Mouse (Mus musculus) midbrain, embryonic 11.5 days (tissue): ENCODE data around the gene Dpf2. TPM values are rescaled to one million over a fixed set of nuclear protein-coding genes. Genes with fewer than 3 reads are reported as not detected.

ENCODE experiments used
- ATAC-seq: fragments of 200-750 bp; cut with Nextera tagmentation; 2 replicates; pipeline ENCODE4 v1.8.0; 2017; ENCODE audit warnings: moderate TSS enrichment, moderate library complexity; ENCODE audit not compliant: low FRiP score
- DNase-seq: peaks from one replicate; pipeline ENCODE4 v3.0.0; 2015; ENCODE audit warnings: low spot score; ENCODE audit errors: missing footprints
- H3K27ac ChIP-seq: fragments of 300-500 bp; sonication (generic); 2 replicates; pipeline ENCODE4 v1.5.1; 2014; ENCODE audit warnings: low read depth, low read length
- H3K27me3 ChIP-seq: fragments of 300-500 bp; sonication (generic); 2 replicates; pipeline ENCODE4 v1.6.1; 2014; ENCODE audit warnings: mild to moderate bottlenecking, low read length, moderate library complexity, mixed read lengths; ENCODE audit not compliant: control insufficient read depth, insufficient read depth
- H3K36me3 ChIP-seq: fragments of 300-500 bp; sonication (generic); 2 replicates; pipeline ENCODE4 v1.6.1; 2014; ENCODE audit warnings: mild to moderate bottlenecking, low read length, moderate library complexity, mixed read lengths; ENCODE audit not compliant: control insufficient read depth, insufficient read depth
- H3K4me1 ChIP-seq: fragments of 300-500 bp; sonication (generic); 2 replicates; pipeline ENCODE4 v1.6.1; 2014; ENCODE audit warnings: low read length; ENCODE audit not compliant: control insufficient read depth, insufficient read depth
- H3K4me2 ChIP-seq: fragments of 300-500 bp; sonication (generic); 2 replicates; pipeline ENCODE4 v1.6.1; 2014; ENCODE audit warnings: mild to moderate bottlenecking, moderate library complexity
- H3K4me3 ChIP-seq: fragments of 300-500 bp; sonication (generic); 2 replicates; pipeline ENCODE4 v1.5.1; 2014; ENCODE audit warnings: low read depth, low read length
- H3K9ac ChIP-seq: fragments of 300-500 bp; sonication (generic); 2 replicates; pipeline ENCODE4 v1.6.1; 2014; ENCODE audit warnings: low read length
- H3K9me3 ChIP-seq: fragments of 300-500 bp; sonication (generic); 2 replicates; pipeline ENCODE4 v1.6.1; 2016; ENCODE audit warnings: low read length; ENCODE audit not compliant: control insufficient read depth
- WGBS: fragments of 180-500 bp; shearing (Covaris S2); extraction: QIAGEN DNeasy Blood & Tissue Kit; methylation state at CpG from one replicate; pipeline ENCODE4 v1.1.7; 2014; 5-methylcytosine and 5-hydroxymethylcytosine counted together
- polyA plus RNA-seq: library from polyadenylated mRNA; unstranded; fragments of >200 nt; fragmentation: Nextera tagmentation; extraction: Ambion mirVana; gene quantifications from 2 replicates; pipeline ENCODE4 v1.2.1, GENCODE M21; 2014

Dpf2 gene
- polyA plus RNA-seq, 1 experiment from 2014 or later = 203 TPM

DNA sequence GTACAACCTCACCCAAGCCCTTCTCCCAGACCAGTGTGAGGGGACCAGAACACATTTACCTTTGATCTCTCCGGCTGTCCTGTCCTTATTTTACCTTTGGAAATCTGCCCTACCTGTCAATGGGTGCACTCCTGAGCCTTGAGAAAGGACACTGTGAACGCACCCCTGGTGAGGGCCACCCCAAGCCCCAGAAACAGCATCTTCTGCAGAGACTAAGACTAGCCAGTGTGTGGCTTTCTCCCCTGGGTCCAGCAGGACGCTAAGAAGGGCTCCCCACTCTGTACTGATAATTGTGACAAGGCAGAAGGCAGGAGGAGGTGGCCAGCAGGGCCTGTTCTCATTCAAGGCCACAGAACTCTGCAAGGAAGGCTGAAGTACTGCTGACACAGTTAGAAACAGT is 33.9 kb downstream of the Dpf2 start:
- WGBS = 82% methylated on average over 3 of the region's 3 CpGs
- DNase-seq (no peak), ATAC-seq (no peak)
- H3K27ac ChIP-seq = no peak overlapping the region
- no peak overlapping the region for H3K9ac ChIP-seq
- no peaks in the 10 kb centered on the region for H3K9me3 ChIP-seq
- H3K4me3 ChIP-seq = no peak overlapping the region
- peaks cover 8% of the 10 kb centered on the region; the same call in 1 of the 2 replicates for H3K4me1 ChIP-seq
- no peaks in the 10 kb centered on the region for H3K36me3 ChIP-seq
- no peak overlapping the region for H3K4me2 ChIP-seq
- H3K27me3 ChIP-seq = no peaks in the 10 kb centered on the region

DNA sequence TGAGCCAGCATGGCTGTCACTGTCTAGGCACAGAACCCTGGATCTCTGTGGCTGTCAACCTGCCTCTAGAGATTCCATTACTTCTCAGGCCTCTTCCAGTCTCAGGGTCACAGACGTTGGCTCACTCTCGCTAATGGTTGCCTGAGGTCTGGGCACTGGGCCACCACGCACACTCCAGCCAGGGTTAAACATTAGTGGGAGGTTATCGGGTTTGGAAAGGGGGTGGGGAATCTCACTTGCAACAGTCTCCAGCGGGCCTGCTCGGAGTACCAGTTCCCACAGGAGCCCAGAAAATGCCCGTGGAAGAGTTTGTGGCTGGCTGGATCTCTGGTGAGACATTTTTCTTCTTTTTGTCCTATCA is 34.5 kb downstream of the Dpf2 start:
- Histone ChIP-seq H3K4me2 (no peak overlapping the region), H3K4me3 (no peak overlapping the region), H3K36me3 (no peaks in the 10 kb centered on the region), H3K9me3 (no peaks in the 10 kb centered on the region), H3K27ac (no peak overlapping the region), H3K4me1 (peaks cover 8% of the 10 kb centered on the region; the same call in 1 of the 2 replicates), H3K27me3 (no peaks in the 10 kb centered on the region), H3K9ac (peak overlapping the region; percentile 10; the same call in 1 of the 2 replicates)
- WGBS = 87% methylated on average over 7 of the region's 7 CpGs
- ATAC-seq = no peak
- DNase-seq = no peak

DNA sequence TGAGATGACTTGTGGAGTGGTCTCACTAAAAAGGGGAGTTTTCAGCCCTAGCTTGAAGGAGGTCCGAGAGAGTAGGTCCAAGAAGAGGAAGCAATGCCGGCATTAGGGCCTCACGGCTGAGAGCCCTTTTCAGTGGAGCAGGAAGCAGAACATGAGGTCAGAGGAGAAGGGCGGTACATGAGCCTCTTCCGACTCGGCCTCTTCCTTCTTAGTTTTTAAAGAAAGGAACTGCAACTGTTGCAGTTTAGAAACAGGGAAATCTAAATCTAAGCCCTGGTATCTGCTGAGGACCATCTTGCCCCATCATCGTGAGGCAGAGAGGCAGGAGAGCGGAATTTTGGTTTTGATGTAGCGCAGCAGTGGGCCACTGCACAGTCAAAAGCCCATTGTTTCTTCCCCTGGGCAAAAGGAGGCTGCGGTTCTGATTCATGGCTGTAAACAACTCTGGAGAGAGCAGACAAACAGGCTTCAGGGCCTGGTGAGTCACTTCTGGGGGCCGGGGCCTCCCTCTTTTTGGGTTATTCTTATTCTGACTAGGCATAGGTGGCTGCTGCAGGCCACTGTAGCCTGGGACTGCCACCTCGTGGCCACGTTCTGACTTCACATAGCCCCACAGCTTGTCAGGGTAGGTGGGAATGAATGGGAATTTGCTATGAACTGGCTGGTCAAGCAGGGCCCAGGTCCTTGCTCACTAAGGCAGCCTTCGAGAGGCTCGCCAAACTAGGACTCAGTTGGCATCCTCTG is 35.0 kb downstream of the Dpf2 start, which contains the start of gene Slc25a45:
Slc25a45 (plus strand) TSS at position 191 of the 744 bp plus-strand sequence.
- Histone ChIP-seq H3K4me1 (peaks cover 8% of the 10 kb centered on the region; the same call in 1 of the 2 replicates), H3K9ac (peak within 1 kb of the TSS; percentile 32; the same call in 1 of the 2 replicates)

DNA sequence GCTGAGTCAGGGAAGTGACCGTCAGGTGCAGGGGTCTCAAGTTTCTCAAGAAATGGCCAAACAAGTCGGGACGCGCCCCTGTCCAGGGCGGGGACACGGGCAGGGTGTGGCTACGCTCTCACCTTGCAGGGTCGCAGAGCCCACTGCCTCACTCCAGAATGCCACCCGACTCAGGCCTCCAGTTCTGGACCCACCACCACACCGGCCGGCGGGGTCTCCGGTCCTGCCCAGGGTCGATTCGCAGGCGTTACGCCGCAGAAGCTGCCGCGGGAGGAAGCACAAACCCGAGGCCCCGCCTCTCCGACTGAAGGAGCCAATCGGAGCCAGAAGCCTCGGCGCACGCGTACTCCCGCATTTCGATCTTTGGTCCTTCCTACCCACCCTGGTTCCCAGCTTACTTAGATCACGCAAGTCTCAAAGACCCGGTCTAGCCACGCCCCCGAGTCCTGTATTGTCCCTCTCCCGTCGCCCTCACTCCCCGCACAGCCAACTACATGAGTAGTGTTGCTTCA is 37.8 kb downstream of the Dpf2 start, which contains the start of gene Frmd8:
Frmd8 (minus strand) TSS at position 306 of the 512 bp plus-strand sequence.
- peak within 1 kb of the TSS; percentile 59; the same call in 1 of the 2 replicates for H3K27ac ChIP-seq
- 0 out of 2 replicates have a peak, but pooled peaks cover 2% of the 10 kb centered on the region for H3K36me3 ChIP-seq
- peak within 1 kb of the TSS; percentile 86 for H3K9ac ChIP-seq
- DNase-seq = peak; percentile 99
- H3K4me2 ChIP-seq = peak within 1 kb of the TSS; percentile 89
- H3K4me3 ChIP-seq = peak within 1 kb of the TSS; percentile 84
- under 1% methylated on average over 37 of the region's 37 CpGs for WGBS
- H3K4me1 ChIP-seq = peaks cover 19% of the 10 kb centered on the region
- peak; percentile 90 for ATAC-seq
- H3K27me3 ChIP-seq = no peaks in the 10 kb centered on the region
- no peaks in the 10 kb centered on the region for H3K9me3 ChIP-seq

More for the DNA sequence above, 35.0 kb downstream of the Dpf2 start, which contains the start of gene Slc25a45:
- WGBS = 49% methylated on average over 15 of the region's 15 CpGs
- Histone ChIP-seq H3K27ac (no peak within 1 kb of the TSS), H3K4me3 (no peak within 1 kb of the TSS), H3K27me3 (no peaks in the 10 kb centered on the region), H3K9me3 (no peaks in the 10 kb centered on the region), H3K36me3 (no peaks in the 10 kb centered on the region), H3K4me2 (no peak within 1 kb of the TSS)
- DNase-seq (peak; percentile 92), ATAC-seq (peak; percentile 39; the same call in 1 of the 2 replicates)

DNA sequence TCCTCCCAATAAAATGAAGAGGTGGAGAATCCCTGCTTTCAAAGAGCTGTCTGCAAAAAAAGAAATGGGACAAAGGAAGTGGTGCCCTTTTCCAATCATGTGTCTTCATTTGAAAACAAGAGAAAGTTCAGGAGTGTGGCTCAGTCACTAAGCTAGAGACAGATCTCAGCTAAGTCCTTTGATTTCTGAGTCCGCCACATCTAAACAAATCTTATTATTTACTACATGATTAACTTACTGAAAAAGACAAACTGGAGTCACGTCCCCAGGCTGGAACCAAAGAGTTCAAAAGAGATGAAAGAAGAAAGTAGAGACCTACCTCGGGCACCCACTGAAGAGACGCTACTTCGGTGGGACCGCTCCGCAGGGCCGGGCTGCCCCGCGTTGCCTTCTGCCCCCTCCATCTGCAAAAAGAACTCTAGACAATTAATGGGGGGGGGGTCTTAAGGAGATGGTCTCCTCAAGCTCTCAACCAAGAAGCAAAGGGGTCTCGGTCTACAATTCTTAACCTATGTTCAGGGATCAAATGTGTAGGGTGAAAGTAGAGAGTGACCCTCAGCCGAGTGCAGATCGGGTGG is 38.3 kb downstream of the Dpf2 start:
- peaks cover 3% of the 10 kb centered on the region; the same call in 1 of the 2 replicates for H3K36me3 ChIP-seq
- no peak overlapping the region; the same call in 1 of the 2 replicates for H3K27ac ChIP-seq
- peak overlapping the region; percentile 84 for H3K4me3 ChIP-seq
- DNase-seq (no peak), ATAC-seq (no peak)
- WGBS = 12% methylated on average over 13 of the region's 13 CpGs
- no peaks in the 10 kb centered on the region for H3K9me3 ChIP-seq
- H3K4me2 ChIP-seq = peak overlapping the region; percentile 89
- H3K27me3 ChIP-seq = no peaks in the 10 kb centered on the region
- H3K4me1 ChIP-seq = peaks cover 19% of the 10 kb centered on the region
- H3K9ac ChIP-seq = peak overlapping the region; percentile 86

DNA sequence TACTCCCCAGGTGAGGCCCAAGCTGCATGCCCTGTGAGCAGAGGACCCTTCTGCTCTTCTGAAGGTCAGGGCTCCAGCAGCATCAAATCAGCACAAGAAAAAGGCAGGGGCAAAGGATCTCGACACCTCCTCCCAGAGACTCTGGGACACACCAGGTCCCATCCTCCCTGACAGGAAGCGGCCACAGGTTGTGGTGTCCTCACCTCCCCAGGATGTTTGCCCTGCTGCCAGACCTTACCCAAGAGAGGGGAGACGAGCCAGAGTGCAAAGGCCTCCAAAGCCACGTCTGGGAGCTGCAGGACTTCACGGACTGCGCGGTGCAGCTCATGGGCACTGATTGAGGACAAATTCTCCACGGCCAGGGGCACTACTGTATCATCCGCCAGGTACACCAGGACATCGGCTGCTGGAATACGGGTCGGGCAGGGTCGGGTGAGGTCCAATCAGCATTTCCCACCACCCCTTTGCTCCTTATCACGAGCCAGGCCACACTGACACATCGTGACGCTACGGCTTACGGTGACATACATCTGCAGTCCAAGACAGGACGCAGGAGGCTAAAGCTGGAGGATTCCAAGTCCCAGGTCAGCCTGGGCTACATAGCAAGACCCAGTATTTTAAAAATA is 39.8 kb downstream of the Dpf2 start:
- H3K9me3 ChIP-seq = no peaks in the 10 kb centered on the region
- no peaks in the 10 kb centered on the region for H3K27me3 ChIP-seq
- ATAC-seq (no peak), DNase-seq (no peak)
- no peak overlapping the region for H3K4me2 ChIP-seq
- peaks cover 5% of the 10 kb centered on the region; the same call in 1 of the 2 replicates for H3K36me3 ChIP-seq
- H3K9ac ChIP-seq = no peak overlapping the region; the same call in 1 of the 2 replicates
- no peak overlapping the region for H3K27ac ChIP-seq
- peaks cover 19% of the 10 kb centered on the region for H3K4me1 ChIP-seq
- WGBS = 90% methylated on average over 19 of the region's 19 CpGs
- H3K4me3 ChIP-seq = no peak overlapping the region

DNA sequence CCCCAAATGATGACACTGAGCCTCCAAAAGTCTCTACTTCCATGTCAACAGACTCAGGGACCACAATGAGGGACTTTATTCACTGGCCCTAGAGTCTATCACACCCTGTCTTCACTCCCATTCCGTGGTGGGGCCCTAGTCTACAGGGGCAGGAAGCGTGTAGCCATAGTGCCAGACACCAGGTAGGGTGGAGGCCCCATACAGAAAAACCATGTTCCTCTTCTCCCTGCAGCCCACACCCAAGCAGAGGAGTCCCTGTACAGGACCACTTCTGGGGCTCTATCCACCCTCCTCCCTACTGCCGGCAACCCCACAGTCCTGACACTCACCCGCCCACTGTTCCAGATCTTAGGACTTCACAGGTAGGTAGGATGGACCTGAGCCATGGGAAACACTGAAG is 40.3 kb downstream of the Dpf2 start:
- no peaks in the 10 kb centered on the region for H3K27me3 ChIP-seq
- H3K4me1 ChIP-seq = peaks cover 19% of the 10 kb centered on the region
- DNase-seq (no peak), ATAC-seq (no peak)
- H3K9me3 ChIP-seq = no peaks in the 10 kb centered on the region
- WGBS = 93% methylated on average over 4 of the region's 4 CpGs
- no peak overlapping the region for H3K4me3 ChIP-seq
- H3K36me3 ChIP-seq = peaks cover 5% of the 10 kb centered on the region; the same call in 1 of the 2 replicates
- no peak overlapping the region for H3K4me2 ChIP-seq
- no peak overlapping the region for H3K9ac ChIP-seq
- H3K27ac ChIP-seq = no peak overlapping the region

DNA sequence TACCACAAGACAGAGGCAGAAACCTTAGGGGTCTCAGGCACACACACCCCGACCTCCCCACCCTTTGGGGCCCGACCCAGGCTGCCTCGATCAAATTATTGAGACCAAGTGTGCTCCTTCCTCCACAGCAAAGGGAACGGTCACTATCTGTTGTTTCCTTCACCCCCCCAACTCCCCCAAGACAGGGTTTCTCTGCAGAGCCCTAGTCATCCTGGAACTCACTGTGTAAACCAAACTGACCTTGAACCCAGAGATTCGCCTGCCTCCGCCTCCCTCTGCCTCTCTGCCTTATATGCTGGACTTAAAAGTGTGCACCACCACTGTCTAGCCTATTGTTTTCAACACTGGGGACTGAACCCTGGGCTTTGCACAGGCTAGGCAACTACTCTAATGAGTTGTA is 41.1 kb downstream of the Dpf2 start:
- ATAC-seq (no peak; the same call in 1 of the 2 replicates), DNase-seq (no peak)
- Histone ChIP-seq H3K9ac (peak overlapping the region; percentile 47; the same call in 1 of the 2 replicates), H3K27ac (no peak overlapping the region; the same call in 1 of the 2 replicates), H3K9me3 (no peaks in the 10 kb centered on the region), H3K4me2 (no peak overlapping the region), H3K36me3 (peaks cover 5% of the 10 kb centered on the region; the same call in 1 of the 2 replicates), H3K27me3 (no peaks in the 10 kb centered on the region), H3K4me3 (no peak overlapping the region), H3K4me1 (peaks cover 19% of the 10 kb centered on the region)
- WGBS = 74% methylated on average over 6 of the region's 6 CpGs
